Mouse (Mus musculus) hindbrain, embryonic 11.5 days (tissue): ENCODE results near the gene Cir1. TPM values are rescaled to one million over a fixed set of nuclear protein-coding genes. Genes with fewer than 3 reads are reported as not detected.

ENCODE experiments used
- ATAC-seq: fragments of 200-750 bp; cut with Nextera tagmentation; 2 replicates; pipeline ENCODE4 v1.8.0; 2017; ENCODE audit warnings: mild to moderate bottlenecking, moderate TSS enrichment, moderate library complexity; ENCODE audit not compliant: low FRiP score
- DNase-seq: peaks from one replicate; pipeline ENCODE4 v3.0.0-alpha.2; 2015; ENCODE audit warnings: low spot score
- H3K27ac ChIP-seq: fragments of 300-500 bp; sonication (generic); 2 replicates; pipeline ENCODE4 v1.5.1; 2014; ENCODE audit warnings: mild to moderate bottlenecking, low read depth, low read length
- H3K27me3 ChIP-seq: fragments of 300-500 bp; sonication (generic); 2 replicates; pipeline ENCODE4 v1.6.1; 2014; ENCODE audit warnings: mild to moderate bottlenecking, low read length, moderate library complexity, mixed read lengths; ENCODE audit not compliant: control insufficient read depth, insufficient read depth
- H3K36me3 ChIP-seq: fragments of 300-500 bp; sonication (generic); 2 replicates; pipeline ENCODE4 v1.6.1; 2014; ENCODE audit warnings: mild to moderate bottlenecking, low read length, moderate library complexity, mixed read lengths; ENCODE audit not compliant: control insufficient read depth, insufficient read depth
- H3K4me1 ChIP-seq: fragments of 300-500 bp; sonication (generic); replicated peaks from 2 replicates; pipeline ENCODE4 v1.6.1; 2014; ENCODE audit warnings: low read length, mixed read lengths; ENCODE audit not compliant: control insufficient read depth, insufficient read depth
- H3K4me2 ChIP-seq: fragments of 300-500 bp; sonication (generic); replicated peaks from 2 replicates; pipeline ENCODE4 v1.6.1; 2014; ENCODE audit warnings: mild to moderate bottlenecking, low read depth, low read length
- H3K4me3 ChIP-seq: fragments of 300-500 bp; sonication (generic); 2 replicates; pipeline ENCODE4 v1.5.1; 2014; ENCODE audit warnings: low read depth, low read length
- H3K9ac ChIP-seq: fragments of 300-500 bp; sonication (generic); 2 replicates; pipeline ENCODE4 v1.6.1; 2014; ENCODE audit warnings: low read depth, low read length
- H3K9me3 ChIP-seq: fragments of 300-500 bp; sonication (generic); 2 replicates; pipeline ENCODE4 v1.6.1; 2016; ENCODE audit warnings: low read length; ENCODE audit not compliant: control insufficient read depth
- WGBS: fragments of 180-500 bp; shearing (Covaris S2); extraction: QIAGEN DNeasy Blood & Tissue Kit; methylation state at CpG from one replicate; pipeline ENCODE4 v1.1.7; 2014; 5-methylcytosine and 5-hydroxymethylcytosine counted together
- polyA plus RNA-seq: library from polyadenylated mRNA; unstranded; fragments of >200 nt; fragmentation: Nextera tagmentation; extraction: Ambion mirVana; gene quantifications from 2 replicates; pipeline ENCODE4 v1.2.1, GENCODE M21; 2014

Gene Cir1
- polyA plus RNA-seq, 1 experiment from 2014 or later, result 23.8 TPM

- Histone ChIP-seq H3K27ac (peak overlapping the region; percentile 30; the same call in 1 of the 2 replicates), H3K36me3 (no peaks in the 10 kb centered on the region), H3K9me3 (no peaks in the 10 kb centered on the region), H3K4me2 (peak overlapping the region; percentile 76), H3K27me3 (peaks cover 47% of the 10 kb centered on the region), H3K9ac (peak overlapping the region; percentile 72), H3K4me1 (peaks cover 18% of the 10 kb centered on the region), H3K4me3 (peak overlapping the region; percentile 54)
- ATAC-seq (no peak), DNase-seq (peak; percentile 72)
- under 1% methylated on average over 47 of the region's 55 CpGs for WGBS
Observed at GRCm38 (mm10) chr2:73272351-73273248, 39.9 kb downstream of the Cir1 start.

DNA sequence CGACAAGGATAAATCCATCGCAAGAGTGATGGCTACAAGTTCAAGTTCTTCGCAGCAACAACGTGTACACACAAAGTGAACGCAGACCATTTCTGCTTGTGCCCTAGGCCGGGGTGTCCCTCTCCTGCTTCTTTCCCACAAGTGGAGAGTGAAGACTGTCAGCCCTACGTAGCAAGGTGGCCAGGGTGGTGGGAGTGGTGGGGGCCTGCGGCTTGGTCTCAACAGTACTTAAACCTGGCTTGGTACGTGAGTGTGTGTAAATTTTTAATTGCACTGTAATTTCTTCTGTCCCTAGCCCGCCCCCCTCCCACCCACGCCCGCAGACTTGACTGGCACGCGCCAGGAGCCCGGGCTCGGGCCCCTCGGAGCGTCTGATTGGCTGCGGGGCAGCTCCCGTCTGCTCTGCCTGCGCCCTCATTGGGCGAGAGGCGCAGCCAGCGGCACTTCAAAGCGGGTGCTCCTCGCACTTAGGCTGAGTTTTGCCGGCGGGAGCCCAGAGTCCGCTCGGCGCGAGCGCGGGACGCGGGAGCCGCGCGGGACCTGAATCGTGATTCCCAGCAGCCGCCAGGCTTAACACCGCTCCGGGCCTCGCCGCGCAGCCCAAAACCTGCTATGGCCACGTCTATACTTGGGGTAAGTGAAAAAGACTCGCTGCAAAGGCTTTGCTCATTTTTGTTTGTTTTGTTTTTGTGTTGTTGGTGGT is 40.9 kb downstream of the Cir1 start, which contains the start of gene Sp9:
Gene Sp9 (plus strand): TSS at position 467 of the 703 bp plus-strand sequence.
- peak; percentile 87 for ATAC-seq
- no peaks in the 10 kb centered on the region for H3K9me3 ChIP-seq
- peaks cover 50% of the 10 kb centered on the region for H3K27me3 ChIP-seq
- H3K4me2 ChIP-seq, result peak within 1 kb of the TSS; percentile 76
- WGBS, result under 1% methylated on average over 48 of the region's 48 CpGs
- peaks cover 14% of the 10 kb centered on the region for H3K4me1 ChIP-seq
- H3K36me3 ChIP-seq, result no peaks in the 10 kb centered on the region
- DNase-seq, result peak; percentile 90
- peak within 1 kb of the TSS; percentile 54 for H3K4me3 ChIP-seq
- peak within 1 kb of the TSS; percentile 19; the same call in 1 of the 2 replicates for H3K27ac ChIP-seq
- peak within 1 kb of the TSS; percentile 72 for H3K9ac ChIP-seq

DNA sequence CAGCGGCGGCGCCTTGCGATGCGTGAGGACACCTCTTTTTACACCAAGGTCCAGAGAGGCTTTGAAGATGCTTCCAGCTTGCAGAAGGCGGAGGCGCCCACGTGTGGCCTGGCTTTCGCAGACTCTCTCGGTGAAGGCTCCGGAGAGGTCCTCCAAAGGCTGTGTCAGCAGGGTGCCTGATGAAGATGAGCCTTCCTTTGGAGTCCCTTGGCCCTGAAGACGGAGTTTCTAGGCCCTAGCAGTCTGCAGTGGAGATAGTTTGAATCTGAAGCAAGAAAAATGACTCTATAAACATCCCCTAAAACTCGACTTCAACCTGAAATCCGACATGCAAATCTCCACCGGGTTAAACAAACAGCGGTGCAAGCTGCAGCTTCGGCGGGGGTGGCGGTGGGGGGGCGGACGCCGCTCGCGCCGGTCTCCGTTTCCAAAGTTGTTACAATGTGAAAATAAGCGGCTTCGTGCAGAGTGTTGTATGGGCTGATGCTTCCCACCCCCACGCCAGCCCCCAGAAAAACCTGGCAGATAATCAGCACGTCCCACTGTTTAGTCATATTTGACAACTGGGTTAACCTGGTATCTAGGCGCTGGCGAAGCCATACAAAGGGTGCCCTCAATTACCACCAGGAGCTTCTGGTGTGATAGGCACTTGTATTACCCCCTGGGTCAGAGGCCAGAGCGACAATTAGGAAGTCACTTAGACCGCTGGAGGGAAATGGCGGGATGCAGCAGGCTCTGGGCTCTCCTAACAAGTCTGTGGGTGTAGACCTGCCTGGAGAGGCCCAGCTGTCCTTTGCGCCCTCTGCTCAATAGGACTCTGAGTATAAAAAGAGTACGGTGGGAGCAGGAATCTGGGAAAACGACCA is 41.7 kb downstream of the Cir1 start:
- DNase-seq, result peak; percentile 70
- WGBS, result under 1% methylated on average over 38 of the region's 38 CpGs
- H3K4me2 ChIP-seq, result peak overlapping the region; percentile 76
- no peak overlapping the region for H3K9ac ChIP-seq
- peaks cover 56% of the 10 kb centered on the region for H3K27me3 ChIP-seq
- no peak overlapping the region for H3K27ac ChIP-seq
- no peaks in the 10 kb centered on the region for H3K9me3 ChIP-seq
- peaks cover 14% of the 10 kb centered on the region for H3K4me1 ChIP-seq
- peak; percentile 46 for ATAC-seq
- H3K4me3 ChIP-seq, result peak overlapping the region; percentile 12; the same call in 1 of the 2 replicates
- no peaks in the 10 kb centered on the region for H3K36me3 ChIP-seq

DNA sequence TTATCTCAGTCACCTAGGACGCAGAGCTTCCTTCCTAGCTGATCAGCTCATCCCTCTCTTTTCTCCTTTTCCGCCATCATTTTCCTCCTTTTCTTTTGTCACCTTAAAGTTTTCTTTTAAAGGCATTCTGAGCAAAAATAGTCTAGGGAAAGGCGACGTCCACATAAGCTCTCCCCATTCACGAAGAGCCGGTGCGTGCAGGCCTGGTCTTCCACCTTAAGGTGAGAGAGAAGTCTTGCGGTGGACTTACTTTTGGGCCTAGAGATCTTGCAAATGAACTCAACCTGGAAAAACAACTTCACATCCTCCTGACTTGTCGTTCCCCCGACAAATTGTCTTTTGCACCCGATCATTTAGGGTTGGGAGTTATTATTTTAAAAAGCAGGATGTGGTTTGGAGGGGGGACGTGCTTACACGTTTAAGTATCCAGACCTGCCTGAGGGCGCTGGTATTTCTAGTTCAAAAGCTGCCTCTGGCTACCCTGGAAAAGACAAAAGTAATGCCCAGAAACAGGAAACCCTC is 42.4 kb downstream of the Cir1 start:
- no peak for DNase-seq
- Histone ChIP-seq H3K36me3 (no peaks in the 10 kb centered on the region), H3K4me3 (peak overlapping the region; percentile 12; the same call in 1 of the 2 replicates), H3K4me1 (peaks cover 14% of the 10 kb centered on the region), H3K27ac (no peak overlapping the region), H3K27me3 (peaks cover 62% of the 10 kb centered on the region), H3K9ac (no peak overlapping the region), H3K9me3 (no peaks in the 10 kb centered on the region), H3K4me2 (peak overlapping the region; percentile 76)
- 1% methylated on average over 14 of the region's 14 CpGs for WGBS
- ATAC-seq, result no peak

- under 1% methylated on average over 17 of the region's 17 CpGs for WGBS
- Histone ChIP-seq H3K27ac (no peak overlapping the region), H3K27me3 (peaks cover 64% of the 10 kb centered on the region), H3K9ac (no peak overlapping the region), H3K4me1 (peaks cover 15% of the 10 kb centered on the region), H3K36me3 (no peaks in the 10 kb centered on the region), H3K9me3 (no peaks in the 10 kb centered on the region), H3K4me3 (0 out of 2 replicates have a peak overlapping the region, but pooled peaks have one; percentile 4), H3K4me2 (peak overlapping the region; percentile 23; the same call in 1 of the 2 replicates)
- ATAC-seq, result no peak
- DNase-seq, result peak; percentile 58
Observed at GRCm38 (mm10) chr2:73269666-73270065, 42.8 kb downstream of the Cir1 start.

GRCm38 (mm10) chr2:73268836-73269395 is 43.6 kb downstream of the Cir1 start:
- H3K4me1 ChIP-seq, result peaks cover 16% of the 10 kb centered on the region
- no peak overlapping the region for H3K27ac ChIP-seq
- no peaks in the 10 kb centered on the region for H3K9me3 ChIP-seq
- ATAC-seq, result no peak
- no peak overlapping the region for H3K4me2 ChIP-seq
- no peak overlapping the region for H3K4me3 ChIP-seq
- 6% methylated on average over 8 of the region's 8 CpGs for WGBS
- DNase-seq, result peak; percentile 43
- no peaks in the 10 kb centered on the region for H3K36me3 ChIP-seq
- H3K27me3 ChIP-seq, result peaks cover 65% of the 10 kb centered on the region
- no peak overlapping the region for H3K9ac ChIP-seq

DNA sequence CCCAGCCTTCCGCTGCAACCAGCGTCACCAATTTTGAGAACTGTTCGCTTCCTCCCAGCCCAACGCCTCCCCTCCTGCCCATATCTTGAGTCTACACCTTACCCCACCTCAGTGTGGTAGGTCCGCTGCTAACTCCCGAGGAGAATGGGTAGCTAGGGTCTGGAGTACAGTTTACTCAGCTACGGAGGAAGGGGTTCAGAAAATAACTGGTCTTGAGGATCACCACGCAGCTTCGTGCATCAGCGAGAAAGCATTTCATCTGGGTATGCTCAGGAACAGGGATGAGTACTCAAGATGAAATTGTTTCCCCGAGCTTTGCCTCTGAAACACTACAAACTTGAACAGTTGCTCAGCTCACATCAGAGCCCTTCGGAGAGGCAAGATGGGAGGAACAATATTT is 44.2 kb downstream of the Cir1 start:
- no peaks in the 10 kb centered on the region for H3K9me3 ChIP-seq
- H3K27ac ChIP-seq, result no peak overlapping the region
- H3K9ac ChIP-seq, result no peak overlapping the region
- H3K27me3 ChIP-seq, result peaks cover 66% of the 10 kb centered on the region
- no peak overlapping the region for H3K4me2 ChIP-seq
- under 1% methylated on average over 12 of the region's 12 CpGs for whole genome bisulfite sequencing
- ATAC-seq (no peak), DNase-seq (peak; percentile 64)
- peaks cover 17% of the 10 kb centered on the region for H3K4me1 ChIP-seq
- no peaks in the 10 kb centered on the region for H3K36me3 ChIP-seq
- no peak overlapping the region for H3K4me3 ChIP-seq
